Mouse (Mus musculus) embryo, embryonic 11.5 days (tissue): ENCODE results near the gene Pcnt.

Experiments used
- DNase-seq: peaks from one replicate; pipeline ENCODE4 v3.0.0-alpha.2; 2012; ENCODE audit warnings: low read depth, low spot score

Gene Pcnt

GRCm38 (mm10) chr10:76317623-76318022 is 125.0 kb downstream of the Pcnt start:
- DNase-seq: no peak

GRCm38 (mm10) chr10:76316194-76316593 is 126.4 kb downstream of the Pcnt start:
- no peak for DNase-seq

DNA sequence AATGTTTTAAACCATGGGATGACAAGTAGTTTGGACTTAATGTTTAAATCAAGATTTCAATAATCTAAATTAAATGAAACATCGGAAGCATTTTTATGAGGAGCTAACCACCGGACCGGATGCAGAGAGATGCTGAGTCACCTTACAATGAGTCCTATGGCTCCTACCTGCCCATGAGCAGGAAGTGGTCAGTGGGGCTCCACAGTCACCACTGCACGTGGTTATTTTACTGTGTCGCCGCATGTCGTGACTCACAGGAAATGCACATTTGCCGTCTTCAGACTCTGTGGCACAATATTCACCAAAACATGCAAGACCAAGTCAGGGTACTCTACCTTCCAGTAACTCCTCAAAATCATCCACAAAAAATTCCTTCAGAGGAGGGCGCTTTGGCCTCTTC is 135.8 kb downstream of the Pcnt start:
- DNase-seq: no peak
